Mouse (Mus musculus) midbrain, postnatal 0 days (tissue): ENCODE measurements around the gene Gas2l1. TPM values are rescaled to one million over a fixed set of nuclear protein-coding genes. Genes with fewer than 3 reads are reported as not detected.

Experiments used
- ATAC-seq: fragments of 200-750 bp; cut with Nextera tagmentation; 2 replicates; pipeline ENCODE4 v1.8.0; 2017; ENCODE audit warnings: moderate number of reproducible peaks, mild to moderate bottlenecking, moderate TSS enrichment, moderate library complexity; ENCODE audit not compliant: low FRiP score
- DNase-seq: peaks from one replicate; pipeline ENCODE4 v3.0.0-alpha.2; 2015; ENCODE audit warnings: low spot score
- H3K27ac ChIP-seq: fragments of 300-500 bp; sonication (generic); 2 replicates; pipeline ENCODE4 v1.5.1; 2014; ENCODE audit warnings: low read depth, mild to moderate bottlenecking, low read length, mixed read lengths
- H3K27me3 ChIP-seq: fragments of 300-500 bp; sonication (generic); 2 replicates; pipeline ENCODE4 v1.6.1; 2014; ENCODE audit warnings: low read length, control low read depth, mixed read lengths; ENCODE audit not compliant: insufficient read depth
- H3K36me3 ChIP-seq: fragments of 300-500 bp; sonication (generic); 2 replicates; pipeline ENCODE4 v1.6.1; 2014; ENCODE audit warnings: low read length, control low read depth, mixed read lengths; ENCODE audit not compliant: insufficient read depth
- H3K4me1 ChIP-seq: fragments of 300-500 bp; sonication (generic); 2 replicates; pipeline ENCODE4 v1.6.1; 2014; ENCODE audit warnings: mild to moderate bottlenecking, control low read depth, antibody characterized with exemption, low read length, mixed read lengths; ENCODE audit not compliant: insufficient read depth
- H3K4me2 ChIP-seq: fragments of 300-500 bp; sonication (generic); 2 replicates; pipeline ENCODE4 v1.6.1; 2014; ENCODE audit warnings: low read depth, mild to moderate bottlenecking, low read length, mixed read lengths; ENCODE audit not compliant: poor library complexity, severe bottlenecking
- H3K4me3 ChIP-seq: fragments of 300-500 bp; sonication (generic); 2 replicates; pipeline ENCODE4 v1.5.1; 2014; ENCODE audit warnings: low read depth, mild to moderate bottlenecking, low read length, moderate library complexity
- H3K9ac ChIP-seq: fragments of 300-500 bp; sonication (generic); replicated peaks from 2 replicates; pipeline ENCODE4 v1.6.1; 2014; ENCODE audit warnings: mild to moderate bottlenecking, low read length, moderate library complexity, mixed read lengths; ENCODE audit not compliant: poor library complexity, severe bottlenecking
- H3K9me3 ChIP-seq: fragments of 300-500 bp; sonication (generic); 2 replicates; pipeline ENCODE4 v1.6.1; 2016; ENCODE audit warnings: low read length, control low read depth
- CTCF ChIP-seq: IDR thresholded peaks from 2 replicates; pipeline ENCODE4 v1.5.1; 2016; ENCODE audit warnings: antibody characterized with exemption, mild to moderate bottlenecking
- WGBS: fragments of 180-500 bp; shearing (Covaris S2); extraction: QIAGEN DNeasy Blood & Tissue Kit; methylation state at CpG from one replicate; pipeline ENCODE4 v1.1.7; 2014; 5-methylcytosine and 5-hydroxymethylcytosine counted together
- polyA plus RNA-seq: library from polyadenylated mRNA; unstranded; fragments of >200 nt; fragmentation: Nextera tagmentation; extraction: Ambion mirVana; gene quantifications from 2 replicates; pipeline ENCODE4 v1.2.1, GENCODE M21; 2015
- total RNA-seq: library from RNA; depleted of rRNA; stranded (reverse); fragments of >200 nt; gene quantifications from 2 replicates; pipeline ENCODE4 v1.2.3, GENCODE M21; 2014

Gas2l1 gene
- total and polyA plus RNA-seq, 2 experiments from 2014 or later, result 17.6 to 43.8 TPM

GRCm38 (mm10) chr11:5062860-5063505, 2.1 kb downstream of the Gas2l1 start:
- Histone ChIP-seq H3K27me3 (peaks cover 31% of the 10 kb centered on the region), H3K4me3 (peak overlapping the region; percentile 73; the same call in 1 of the 2 replicates), H3K9me3 (no peaks in the 10 kb centered on the region), H3K4me2 (peak overlapping the region; percentile 79; the same call in 1 of the 2 replicates), H3K36me3 (peaks cover 8% of the 10 kb centered on the region), H3K4me1 (peaks cover 15% of the 10 kb centered on the region; the same call in 1 of the 2 replicates), H3K9ac (no peak overlapping the region), H3K27ac (no peak overlapping the region)
- WGBS, result 61% methylated on average over 13 of the region's 13 CpGs
- DNase-seq, result no peak
- TF ChIP-seq CTCF, result no peak
- ATAC-seq, result no peak

- ATAC-seq (no peak), DNase-seq (no peak)
- WGBS, result 31% methylated on average over 13 of the region's 13 CpGs
- H3K9ac ChIP-seq, result no peak overlapping the region
- peaks cover 32% of the 10 kb centered on the region for H3K27me3 ChIP-seq
- H3K4me3 ChIP-seq, result 0 out of 2 replicates have a peak overlapping the region, but pooled peaks have one; percentile 12
- peaks cover 7% of the 10 kb centered on the region for H3K36me3 ChIP-seq
- H3K4me2 ChIP-seq, result peak overlapping the region; percentile 46
- TF ChIP-seq CTCF, result no peak
- H3K9me3 ChIP-seq, result no peaks in the 10 kb centered on the region
- H3K4me1 ChIP-seq, result peaks cover 18% of the 10 kb centered on the region; the same call in 1 of the 2 replicates
- no peak overlapping the region for H3K27ac ChIP-seq
These were observed 2.8 kb downstream of the Gas2l1 start for GRCm38 (mm10) chr11:5062326-5062725.

GRCm38 (mm10) chr11:5061413-5062139, 3.6 kb downstream of the Gas2l1 start:
- ATAC-seq, result no peak
- peak overlapping the region; percentile 20; the same call in 1 of the 2 replicates for H3K9ac ChIP-seq
- peak overlapping the region; percentile 46 for H3K4me2 ChIP-seq
- no peaks in the 10 kb centered on the region for H3K9me3 ChIP-seq
- H3K36me3 ChIP-seq, result peaks cover 7% of the 10 kb centered on the region
- peaks cover 18% of the 10 kb centered on the region; the same call in 1 of the 2 replicates for H3K4me1 ChIP-seq
- 8% methylated on average over 59 of the region's 62 CpGs for WGBS
- DNase-seq, result peak; percentile 73
- H3K4me3 ChIP-seq, result peak overlapping the region; percentile 12; the same call in 1 of the 2 replicates
- H3K27me3 ChIP-seq, result peaks cover 38% of the 10 kb centered on the region
- TF ChIP-seq CTCF, result no peak
- no peak overlapping the region for H3K27ac ChIP-seq

- Histone ChIP-seq H3K9ac (no peak overlapping the region), H3K9me3 (no peaks in the 10 kb centered on the region), H3K27ac (no peak overlapping the region), H3K4me1 (peaks cover 18% of the 10 kb centered on the region; the same call in 1 of the 2 replicates), H3K36me3 (peaks cover 7% of the 10 kb centered on the region), H3K27me3 (peaks cover 40% of the 10 kb centered on the region), H3K4me2 (peak overlapping the region; percentile 46), H3K4me3 (peak overlapping the region; percentile 12; the same call in 1 of the 2 replicates)
- DNase-seq (no peak), ATAC-seq (no peak)
- no peak for TF ChIP-seq CTCF
- 58% methylated on average over 28 of the region's 28 CpGs for WGBS
These were observed 4.2 kb downstream of the Gas2l1 start for GRCm38 (mm10) chr11:5060756-5061412.

- Histone ChIP-seq H3K9me3 (no peaks in the 10 kb centered on the region), H3K27ac (no peak overlapping the region), H3K4me3 (no peak overlapping the region), H3K36me3 (peaks cover 7% of the 10 kb centered on the region), H3K27me3 (peaks cover 46% of the 10 kb centered on the region), H3K4me1 (peaks cover 18% of the 10 kb centered on the region; the same call in 1 of the 2 replicates), H3K4me2 (no peak overlapping the region), H3K9ac (no peak overlapping the region)
- peak; percentile 90 for TF ChIP-seq CTCF
- no peak for ATAC-seq
- WGBS, result 13% methylated on average over 27 of the region's 27 CpGs
- peak; percentile 53 for DNase-seq
These were observed 5.4 kb downstream of the Gas2l1 start for GRCm38 (mm10) chr11:5059704-5060156.
